Mouse (Mus musculus): ENCODE data around the gene Actn2.

Actn2 gene

GRCm38 (mm10) chr13:12340183-12340975 lies at the start of gene Actn2:
Gene Actn2, minus strand, starts transcription at chr13:12340760.
- DNase-seq (ENCODE audit: low read depth, low spot score): peak; percentile 80

- DNase-seq (ENCODE audit: low read depth, low spot score): peak; percentile 49
These were observed 45.7 kb upstream of the Actn2 start for GRCm38 (mm10) chr13:12386286-12386685.

GRCm38 (mm10) chr13:12384796-12385195 lies 44.2 kb upstream of the Actn2 start:
- no peak for DNase-seq (ENCODE audit: low read depth, low spot score)

- no peak for DNase-seq (ENCODE audit: low read depth, low spot score)
These were observed 36.2 kb upstream of the Actn2 start for GRCm38 (mm10) chr13:12376778-12377177.

GRCm38 (mm10) chr13:12372755-12373154 lies 32.2 kb upstream of the Actn2 start:
- DNase-seq (ENCODE audit: low read depth, low spot score): no peak

- DNase-seq (ENCODE audit: low read depth, low spot score): no peak
These were observed 29.4 kb upstream of the Actn2 start for GRCm38 (mm10) chr13:12369930-12370329.

- DNase-seq (ENCODE audit: low read depth, low spot score): no peak
These were observed 28.6 kb upstream of the Actn2 start for GRCm38 (mm10) chr13:12369041-12369621.

GRCm38 (mm10) chr13:12361486-12361885 lies 20.9 kb upstream of the Actn2 start:
- DNase-seq (ENCODE audit: low read depth, low spot score): no peak

- no peak for DNase-seq (ENCODE audit: low read depth, low spot score)
These were observed 17.0 kb upstream of the Actn2 start for GRCm38 (mm10) chr13:12357554-12357953.

GRCm38 (mm10) chr13:12356184-12356583 lies 15.6 kb upstream of the Actn2 start:
- DNase-seq (ENCODE audit: low read depth, low spot score): no peak

- DNase-seq (ENCODE audit: low read depth, low spot score): peak; percentile 38
These were observed 8.8 kb upstream of the Actn2 start for GRCm38 (mm10) chr13:12349197-12349824.

GRCm38 (mm10) chr13:12346837-12347236 lies 6.3 kb upstream of the Actn2 start:
- no peak for DNase-seq (ENCODE audit: low read depth, low spot score)

GRCm38 (mm10) chr13:12341447-12341846 lies 887 bp upstream of the Actn2 start:
- DNase-seq (ENCODE audit: low read depth, low spot score): peak; percentile 6

GRCm38 (mm10) chr13:12339446-12339845 lies 1.1 kb downstream of the Actn2 start:
- no peak for DNase-seq (ENCODE audit: low read depth, low spot score)

- no peak for DNase-seq (ENCODE audit: low read depth, low spot score)
These were observed 2.8 kb downstream of the Actn2 start for GRCm38 (mm10) chr13:12337752-12338151.

- no peak for DNase-seq (ENCODE audit: low read depth, low spot score)
These were observed 6.5 kb downstream of the Actn2 start for GRCm38 (mm10) chr13:12334016-12334415.

- DNase-seq (ENCODE audit: low read depth, low spot score): no peak
These were observed 9.0 kb downstream of the Actn2 start for GRCm38 (mm10) chr13:12331528-12331927.

- no peak for DNase-seq (ENCODE audit: low read depth, low spot score)
These were observed 12.2 kb downstream of the Actn2 start for GRCm38 (mm10) chr13:12328392-12328791.

GRCm38 (mm10) chr13:12327577-12327976 lies 13.0 kb downstream of the Actn2 start:
- no peak for DNase-seq (ENCODE audit: low read depth, low spot score)

GRCm38 (mm10) chr13:12323076-12323625 lies 17.4 kb downstream of the Actn2 start:
- no peak for DNase-seq (ENCODE audit: low read depth, low spot score)

- no peak for DNase-seq (ENCODE audit: low read depth, low spot score)
These were observed 20.4 kb downstream of the Actn2 start for GRCm38 (mm10) chr13:12320148-12320547.

- DNase-seq (ENCODE audit: low read depth, low spot score): no peak
These were observed 22.5 kb downstream of the Actn2 start for GRCm38 (mm10) chr13:12318017-12318416.
